Mouse (Mus musculus): Measurements from ENCODE around the gene Zswim8.

The Zswim8 gene

DNA sequence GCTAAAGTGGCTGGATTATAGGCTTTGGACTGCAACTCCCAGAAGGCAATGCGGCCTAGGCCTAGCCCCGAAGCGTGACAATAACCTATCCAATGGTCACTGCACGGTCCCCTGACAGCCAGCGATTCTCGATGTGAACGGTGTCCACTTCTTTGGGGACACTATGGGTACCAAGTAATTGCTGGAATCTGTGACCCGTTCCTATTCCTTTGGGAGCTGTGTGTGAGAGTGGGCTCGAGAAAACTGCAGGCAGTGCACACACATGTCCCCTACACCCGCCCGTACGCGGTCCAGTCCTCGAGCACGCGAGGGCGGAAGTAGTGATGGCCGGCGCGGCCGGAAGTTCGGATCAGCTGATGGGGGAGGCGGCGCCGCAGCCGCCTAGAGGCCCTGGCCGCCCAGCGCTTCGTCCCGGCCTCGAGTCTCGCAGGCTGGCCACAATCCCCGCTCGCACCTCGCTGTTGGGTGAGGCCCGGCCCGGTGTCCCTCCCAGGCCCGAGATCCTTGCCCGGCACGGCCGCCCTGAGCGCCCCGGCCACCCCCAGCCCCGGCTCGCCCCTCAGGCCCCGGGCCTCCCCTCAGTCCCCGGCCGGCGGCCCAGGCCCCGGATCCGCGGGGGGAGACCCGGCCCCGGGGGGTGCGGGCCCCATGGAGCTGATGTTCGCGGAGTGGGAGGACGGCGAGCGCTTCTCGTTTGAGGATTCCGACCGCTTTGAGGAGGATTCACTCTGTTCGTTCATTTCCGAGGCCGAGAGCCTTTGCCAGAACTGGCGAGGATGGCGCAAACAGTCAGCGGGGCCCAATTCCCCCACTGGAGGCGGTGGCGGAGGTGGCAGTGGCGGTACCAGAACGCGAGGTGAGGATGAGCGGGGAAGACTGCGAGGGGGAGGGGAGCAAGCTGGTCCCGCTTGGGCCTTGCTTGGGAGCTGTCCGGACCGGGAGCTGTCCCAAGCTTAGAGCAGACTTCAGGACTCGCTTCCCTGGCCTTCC lies at the start of gene Zswim8:
TSS of gene Zswim8 (plus strand) at position 352 of the 990 bp plus-strand sequence.
- peak; percentile 85 for DNase-seq (ENCODE audit: low read depth, low spot score)
- Histone ChIP-seq H3K36me3 (ENCODE audit: control insufficient read depth, insufficient read depth, low read length, poor library complexity, severe bottlenecking) (peaks cover 10% of the 10 kb centered on the region), H3K27me3 (ENCODE audit: control insufficient read depth, insufficient read depth, low read length, poor library complexity, severe bottlenecking) (no peaks in the 10 kb centered on the region)

- no peaks in the 10 kb centered on the region for H3K36me3 ChIP-seq (ENCODE audit: control insufficient read depth, insufficient read depth, low read length, poor library complexity, severe bottlenecking)
- DNase-seq (ENCODE audit: low read depth, low spot score), result peak; percentile 68
Observed at GRCm38 (mm10) chr14:20658326-20658725, 49.0 kb upstream of the Zswim8 start.

GRCm38 (mm10) chr14:20658902-20659301 lies 48.5 kb upstream of the Zswim8 start:
- Histone ChIP-seq H3K36me3 (ENCODE audit: control insufficient read depth, insufficient read depth, low read length, poor library complexity, severe bottlenecking) (no peaks in the 10 kb centered on the region), H3K27me3 (ENCODE audit: control insufficient read depth, insufficient read depth, low read length, poor library complexity, severe bottlenecking) (no peaks in the 10 kb centered on the region)
- no peak for DNase-seq (ENCODE audit: low read depth, low spot score)

More at GRCm38 (mm10) chr14:20658326-20658725, 49.0 kb upstream of the Zswim8 start:
- H3K27me3 ChIP-seq (ENCODE audit: control insufficient read depth, insufficient read depth, low read length, poor library complexity, severe bottlenecking), result no peaks in the 10 kb centered on the region

DNA sequence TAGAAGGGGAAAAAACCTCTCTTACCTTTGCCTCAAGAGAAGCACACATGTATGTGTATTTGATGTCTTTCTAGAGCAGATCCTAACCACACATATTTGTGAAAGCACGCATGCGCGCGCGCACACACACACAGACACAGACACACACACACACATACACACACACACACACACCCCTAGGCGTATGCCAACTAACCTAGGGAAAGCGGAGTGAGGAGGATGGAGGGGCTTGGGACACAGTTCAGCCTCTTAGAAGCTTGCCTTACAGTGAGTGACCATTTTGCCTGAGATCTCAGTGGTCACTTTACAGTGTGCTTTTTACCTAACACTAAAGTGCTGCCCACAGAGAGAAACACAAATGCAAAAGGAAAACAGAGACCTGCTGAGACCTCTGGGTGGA lies 47.7 kb upstream of the Zswim8 start:
- no peaks in the 10 kb centered on the region for H3K27me3 ChIP-seq (ENCODE audit: control insufficient read depth, insufficient read depth, low read length, poor library complexity, severe bottlenecking)
- H3K36me3 ChIP-seq (ENCODE audit: control insufficient read depth, insufficient read depth, low read length, poor library complexity, severe bottlenecking), result no peaks in the 10 kb centered on the region
- no peak for DNase-seq (ENCODE audit: low read depth, low spot score)

DNA sequence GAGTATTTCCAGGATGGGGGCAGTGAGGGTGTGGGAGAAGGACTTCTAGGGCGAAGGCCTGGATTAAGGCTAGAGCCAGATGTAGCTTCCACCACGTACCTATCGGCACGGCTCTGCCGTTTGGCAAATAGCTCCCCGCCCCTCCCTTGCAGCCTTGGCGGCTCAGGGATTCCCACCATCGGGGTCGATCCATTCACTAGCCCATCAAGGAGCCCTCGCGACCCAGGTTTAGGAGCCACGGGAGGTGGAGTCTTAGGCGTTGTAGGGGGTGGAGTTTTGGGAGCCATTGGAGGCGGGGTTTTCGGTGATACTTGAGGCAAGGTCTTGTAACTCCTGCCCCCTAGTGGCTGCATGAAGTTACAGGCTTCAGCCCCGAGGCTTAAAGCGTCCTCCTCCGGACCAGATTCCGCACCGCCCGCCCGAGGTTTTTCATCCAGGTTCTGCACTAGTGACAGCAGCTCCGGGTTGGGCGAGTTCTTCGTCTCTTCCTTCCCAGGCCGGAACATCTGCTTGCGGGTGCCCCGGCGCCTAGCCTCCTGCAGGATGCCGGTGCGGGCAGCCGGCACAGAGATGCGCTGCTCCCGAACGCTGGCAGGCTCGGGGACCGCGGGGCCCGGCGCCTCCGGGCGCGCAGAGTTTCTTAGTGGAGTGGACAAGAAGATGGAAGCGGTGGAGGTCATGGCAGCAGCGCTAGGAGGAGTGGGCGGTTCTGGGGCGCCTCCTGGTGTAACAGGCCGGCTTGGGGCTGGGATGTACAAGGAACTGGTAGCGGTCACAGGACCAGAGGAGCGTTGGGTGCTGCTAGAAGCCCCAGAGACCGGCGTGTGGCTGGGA lies 46.3 kb upstream of the Zswim8 start:
- DNase-seq (ENCODE audit: low read depth, low spot score), result peak; percentile 97

DNA sequence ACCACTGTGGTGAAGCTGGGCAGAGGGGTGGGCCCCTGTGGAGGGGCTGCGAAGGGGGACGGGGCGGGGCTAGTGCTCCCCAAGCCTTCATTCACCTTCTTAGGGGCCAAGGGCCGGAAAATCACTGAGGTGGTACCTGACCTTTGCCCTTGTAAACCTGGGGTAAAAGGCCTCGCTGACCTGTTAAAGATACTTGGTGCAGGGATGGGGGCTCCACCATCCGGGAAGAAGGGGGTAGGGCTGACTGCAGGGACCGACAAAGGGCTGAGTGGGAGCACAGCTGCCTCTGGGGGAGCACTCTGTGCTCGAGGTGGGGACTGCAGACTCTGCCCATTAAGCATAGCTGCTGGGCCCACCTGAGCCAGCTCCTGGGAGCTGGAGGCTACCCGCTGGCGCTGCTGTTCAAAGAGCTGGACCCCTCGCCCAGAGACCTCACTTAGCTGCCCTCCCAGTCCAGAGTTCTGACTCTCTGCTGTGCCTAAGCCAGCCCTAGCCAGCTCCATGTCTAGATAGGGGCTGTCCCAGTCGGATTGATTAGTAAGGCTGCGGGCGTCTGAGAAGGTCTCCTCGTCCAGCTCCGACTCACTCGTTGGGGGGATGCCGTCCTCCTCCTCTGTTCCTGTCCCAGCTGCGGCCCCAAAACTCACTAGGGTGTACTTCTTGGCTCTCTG lies 45.6 kb upstream of the Zswim8 start:
- DNase-seq (ENCODE audit: low read depth, low spot score), result no peak
- Histone ChIP-seq H3K27me3 (ENCODE audit: control insufficient read depth, insufficient read depth, low read length, poor library complexity, severe bottlenecking) (no peaks in the 10 kb centered on the region), H3K36me3 (ENCODE audit: control insufficient read depth, insufficient read depth, low read length, poor library complexity, severe bottlenecking) (no peaks in the 10 kb centered on the region)

More for the DNA sequence above, 46.3 kb upstream of the Zswim8 start:
- Histone ChIP-seq H3K36me3 (ENCODE audit: control insufficient read depth, insufficient read depth, low read length, poor library complexity, severe bottlenecking) (no peaks in the 10 kb centered on the region), H3K27me3 (ENCODE audit: control insufficient read depth, insufficient read depth, low read length, poor library complexity, severe bottlenecking) (no peaks in the 10 kb centered on the region)

DNA sequence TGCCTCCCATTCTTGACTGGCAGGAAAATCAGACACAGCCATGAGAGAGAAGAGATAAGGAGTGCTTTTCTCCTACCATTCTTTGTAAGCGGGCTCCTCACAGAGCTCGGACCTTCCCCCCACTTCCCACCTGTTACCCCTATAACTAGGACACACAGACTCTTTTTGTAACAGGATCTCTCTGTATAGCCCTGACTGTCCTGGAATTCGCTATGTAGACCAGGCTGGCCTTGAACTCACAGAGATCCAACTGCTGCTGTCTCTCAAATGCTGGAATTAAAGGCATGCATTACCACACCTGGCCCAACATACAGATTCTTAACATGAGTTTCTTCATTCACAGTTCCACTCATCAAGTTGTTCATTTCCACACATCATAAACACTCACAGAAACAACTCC lies 44.6 kb upstream of the Zswim8 start:
- H3K36me3 ChIP-seq (ENCODE audit: control insufficient read depth, insufficient read depth, low read length, poor library complexity, severe bottlenecking), result no peaks in the 10 kb centered on the region
- no peaks in the 10 kb centered on the region for H3K27me3 ChIP-seq (ENCODE audit: control insufficient read depth, insufficient read depth, low read length, poor library complexity, severe bottlenecking)
- no peak for DNase-seq (ENCODE audit: low read depth, low spot score)

GRCm38 (mm10) chr14:20663601-20664000 lies 43.8 kb upstream of the Zswim8 start:
- Histone ChIP-seq H3K27me3 (ENCODE audit: control insufficient read depth, insufficient read depth, low read length, poor library complexity, severe bottlenecking) (no peaks in the 10 kb centered on the region), H3K36me3 (ENCODE audit: control insufficient read depth, insufficient read depth, low read length, poor library complexity, severe bottlenecking) (no peaks in the 10 kb centered on the region)
- no peak for DNase-seq (ENCODE audit: low read depth, low spot score)

DNA sequence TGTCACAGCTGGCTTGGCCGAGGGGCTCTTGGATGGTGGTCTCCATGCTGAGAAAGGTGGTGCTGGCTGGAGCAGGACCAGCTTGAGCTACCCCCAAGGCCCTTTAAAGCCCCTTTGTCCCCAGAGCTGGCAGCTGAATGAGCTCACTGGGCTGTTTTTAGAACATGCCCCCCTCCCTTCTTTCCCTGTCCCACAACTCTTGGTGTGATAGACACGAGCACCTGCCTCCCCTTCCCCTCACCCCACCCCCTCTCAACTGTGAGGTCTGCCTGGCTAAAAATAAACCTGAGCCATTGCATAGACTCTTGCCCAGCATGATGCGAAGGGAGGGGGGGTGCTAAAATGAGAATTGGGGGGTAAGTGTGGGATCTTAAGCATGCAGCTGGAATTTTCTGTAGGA lies 42.9 kb upstream of the Zswim8 start:
- DNase-seq (ENCODE audit: low read depth, low spot score), result no peak
- H3K27me3 ChIP-seq (ENCODE audit: control insufficient read depth, insufficient read depth, low read length, poor library complexity, severe bottlenecking), result no peaks in the 10 kb centered on the region
- no peaks in the 10 kb centered on the region for H3K36me3 ChIP-seq (ENCODE audit: control insufficient read depth, insufficient read depth, low read length, poor library complexity, severe bottlenecking)

DNA sequence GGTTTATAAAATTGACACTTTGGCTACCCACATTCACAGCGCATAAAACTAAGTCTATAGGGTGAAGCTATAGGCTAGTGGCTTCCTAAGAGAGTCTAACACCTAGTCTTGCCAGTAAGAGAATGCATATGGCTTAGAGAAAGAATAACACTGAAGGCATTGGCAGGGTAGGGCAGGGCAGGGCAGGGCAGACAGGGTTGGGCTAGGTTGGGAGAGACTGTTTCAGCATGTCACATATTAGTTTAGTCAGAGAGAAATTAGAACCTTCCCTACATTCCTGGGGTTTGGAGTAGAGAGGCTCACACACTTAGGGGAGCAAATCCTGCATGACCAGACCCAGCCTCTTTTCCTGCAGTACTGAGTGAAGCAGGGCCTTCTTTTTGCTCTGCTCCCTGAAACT lies 39.9 kb upstream of the Zswim8 start:
- Histone ChIP-seq H3K27me3 (ENCODE audit: control insufficient read depth, insufficient read depth, low read length, poor library complexity, severe bottlenecking) (no peaks in the 10 kb centered on the region), H3K36me3 (ENCODE audit: control insufficient read depth, insufficient read depth, low read length, poor library complexity, severe bottlenecking) (no peaks in the 10 kb centered on the region)
- DNase-seq (ENCODE audit: low read depth, low spot score), result no peak

GRCm38 (mm10) chr14:20668154-20668810 lies 39.1 kb upstream of the Zswim8 start, which contains the start of gene Synpo2l:
Synpo2l (minus strand) TSS chr14:20668354.
- Histone ChIP-seq H3K27me3 (ENCODE audit: control insufficient read depth, insufficient read depth, low read length, poor library complexity, severe bottlenecking) (no peaks in the 10 kb centered on the region), H3K36me3 (ENCODE audit: control insufficient read depth, insufficient read depth, low read length, poor library complexity, severe bottlenecking) (no peaks in the 10 kb centered on the region)
- no peak for DNase-seq (ENCODE audit: low read depth, low spot score)

DNA sequence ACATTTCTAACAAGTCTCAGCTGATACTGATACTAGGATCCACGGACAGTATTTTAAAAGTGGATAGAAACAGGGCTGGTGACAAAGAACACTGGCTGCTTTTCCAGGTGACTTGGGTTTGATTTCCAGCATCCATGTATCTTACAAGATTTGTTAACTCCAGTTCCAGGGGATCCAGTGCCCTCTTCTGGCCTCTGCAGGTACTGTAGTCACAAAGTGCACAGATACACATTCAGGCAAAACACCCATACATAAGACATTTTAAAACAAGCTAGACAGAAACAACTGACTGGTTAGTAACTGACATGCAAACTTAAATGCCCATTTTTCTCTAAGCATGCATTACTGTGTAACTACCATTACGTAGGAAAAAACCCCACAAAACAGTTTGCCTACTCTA lies 34.4 kb upstream of the Zswim8 start:
- H3K36me3 ChIP-seq (ENCODE audit: control insufficient read depth, insufficient read depth, low read length, poor library complexity, severe bottlenecking), result no peaks in the 10 kb centered on the region; the same call in 1 of the 2 replicates
- peak; percentile 67 for DNase-seq (ENCODE audit: low read depth, low spot score)
- H3K27me3 ChIP-seq (ENCODE audit: control insufficient read depth, insufficient read depth, low read length, poor library complexity, severe bottlenecking), result no peaks in the 10 kb centered on the region

GRCm38 (mm10) chr14:20673735-20674063 lies 33.7 kb upstream of the Zswim8 start:
- Histone ChIP-seq H3K36me3 (ENCODE audit: control insufficient read depth, insufficient read depth, low read length, poor library complexity, severe bottlenecking) (no peaks in the 10 kb centered on the region; the same call in 1 of the 2 replicates), H3K27me3 (ENCODE audit: control insufficient read depth, insufficient read depth, low read length, poor library complexity, severe bottlenecking) (no peaks in the 10 kb centered on the region)
- DNase-seq (ENCODE audit: low read depth, low spot score), result no peak

Data from splenic B cell, adult 2 months (primary cell).